Mouse (Mus musculus) embryonic fibroblast, embryonic 13.5 days (primary cell): ENCODE measurements around the gene Lig1.

ENCODE experiments used
- CTCF ChIP-seq: IDR thresholded peaks from 2 replicates; pipeline ENCODE4 v1.5.1; 2011; ENCODE audit warnings: mild to moderate bottlenecking, control low read depth, low read length, moderate library complexity, borderline replicate concordance; ENCODE audit not compliant: insufficient read depth
- POLR2A ChIP-seq: IDR thresholded peaks from 2 replicates; pipeline ENCODE4 v1.6.1; 2011; ENCODE audit warnings: low read depth, mild to moderate bottlenecking, control low read depth, low read length, moderate library complexity

DNA sequence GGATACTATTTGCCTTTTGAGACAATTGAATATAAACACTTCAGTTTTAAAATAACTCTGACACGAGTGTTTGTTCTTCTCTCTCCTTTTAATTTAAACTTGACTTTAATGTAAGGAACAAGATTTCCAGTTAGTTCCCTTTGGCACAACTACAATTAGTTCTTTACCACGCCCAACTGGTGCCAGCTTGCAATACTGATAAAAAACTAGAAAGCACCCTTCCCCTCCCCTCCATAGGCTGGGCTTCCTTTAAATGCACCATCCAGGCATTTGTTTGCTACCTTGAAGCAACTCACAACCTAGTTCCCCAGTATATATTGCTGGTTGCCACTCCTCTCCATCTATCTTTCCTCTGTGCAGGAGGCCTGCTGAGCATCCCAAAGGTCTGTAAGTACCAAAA, 47.2 kb downstream of the Lig1 start, which contains the start of gene Pla2g4c:
- TF ChIP-seq CTCF (no peak), POLR2A (no peak)
